Mouse (Mus musculus): ENCODE measurements around the gene Wdfy1.

Gene Wdfy1

DNA sequence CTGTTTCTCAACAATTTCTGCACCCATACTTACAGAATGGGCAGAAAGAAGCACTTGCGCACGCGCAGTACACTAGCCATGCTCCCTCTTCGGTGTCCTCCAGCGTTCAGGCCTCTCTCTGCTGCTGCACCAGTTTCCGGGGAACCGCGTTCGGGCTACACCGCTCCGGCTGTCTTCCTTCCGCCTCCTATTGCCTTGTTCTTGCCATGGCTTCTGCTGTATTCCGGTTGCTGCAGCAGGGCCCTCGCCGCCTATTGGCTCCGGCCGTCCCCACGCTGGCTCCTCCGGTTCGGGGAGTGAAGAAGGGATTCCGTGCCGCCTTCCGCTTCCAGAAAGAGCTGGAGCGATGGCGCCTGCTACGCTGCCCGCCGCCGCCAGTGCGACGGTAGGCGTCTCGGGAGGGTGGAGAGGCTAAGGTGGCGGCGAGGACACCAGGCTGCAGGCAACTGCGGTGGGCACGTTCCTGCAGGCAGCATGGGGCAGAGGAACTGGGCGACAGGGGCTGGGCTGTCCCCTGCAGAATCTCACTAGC, at the start of gene Wdfy1, which contains the start of gene Mrpl44:
TSS of gene Wdfy1 (minus strand) at position 217 of the 532 bp plus-strand sequence.
TSS of gene Mrpl44 (plus strand) at position 92 of the 532 bp plus-strand sequence.
- peak; percentile 97 for DNase-seq (ENCODE audit: low read depth, low spot score)

DNA sequence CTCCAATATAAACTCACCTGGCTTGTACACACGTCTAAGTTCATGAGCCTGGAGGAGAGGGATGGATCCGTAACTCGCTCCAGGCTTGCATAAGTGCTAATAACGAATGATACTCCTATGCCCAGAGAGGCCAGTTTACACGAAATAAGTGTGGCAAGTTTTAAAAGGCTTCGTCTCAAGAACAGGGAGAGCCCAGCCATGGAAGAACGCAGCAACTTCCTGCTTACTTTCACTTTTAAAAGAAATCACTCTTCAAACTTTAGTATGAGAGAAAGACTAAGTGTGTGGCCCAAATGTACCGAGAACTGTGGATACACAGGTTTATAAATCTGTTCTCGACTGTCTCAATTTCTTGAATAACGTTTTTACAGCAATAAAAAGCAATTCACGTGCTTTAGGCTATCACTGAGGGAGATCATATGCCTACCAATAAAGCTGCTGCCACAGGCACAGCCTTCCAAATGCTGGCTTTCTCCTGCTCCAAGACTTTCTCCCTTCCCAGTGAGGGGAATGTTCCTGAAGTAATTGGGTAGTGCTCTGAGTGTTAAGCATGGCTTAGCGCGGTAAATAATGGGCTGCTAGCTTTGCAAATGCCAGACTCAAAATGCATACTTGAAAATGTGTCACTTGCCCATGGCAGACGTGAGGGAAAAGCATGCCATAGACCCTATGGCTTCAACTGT, 48.1 kb upstream of the Wdfy1 start:
- peak; percentile 5 for DNase-seq (ENCODE audit: low read depth, low spot score)

DNA sequence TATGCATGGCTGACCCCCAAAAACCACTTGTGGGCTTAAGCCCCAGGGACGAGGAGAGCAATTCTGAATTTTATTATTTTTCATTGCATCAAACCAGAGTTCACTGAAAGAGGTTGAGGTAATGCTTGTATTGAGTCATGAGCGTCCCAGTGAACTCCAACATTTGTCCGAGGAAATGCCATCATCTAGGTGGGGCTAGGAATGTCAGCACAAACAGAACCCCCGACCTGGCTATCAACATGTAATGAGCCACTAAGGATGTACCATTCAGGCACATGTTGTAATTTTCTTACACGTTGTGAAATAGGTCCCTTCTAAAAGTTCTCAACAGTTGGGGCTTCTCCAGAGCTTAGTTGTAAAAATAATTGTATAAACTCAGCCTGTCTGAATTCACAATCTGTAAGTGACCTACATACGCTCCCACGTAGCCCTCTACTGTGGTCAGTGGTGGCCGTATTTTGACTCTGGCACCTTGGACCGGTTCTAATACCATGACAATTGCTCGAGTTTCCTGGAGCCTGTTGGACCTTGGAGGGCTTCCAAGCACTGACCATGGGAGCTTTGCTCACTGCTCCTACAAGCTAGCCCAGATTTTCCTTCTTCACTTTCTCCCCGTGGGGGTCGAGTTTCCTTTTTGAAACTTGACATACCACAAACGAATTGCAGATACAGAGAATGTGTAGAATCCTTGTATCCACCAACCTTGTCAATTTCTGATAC, 47.0 kb upstream of the Wdfy1 start:
- DNase-seq (ENCODE audit: low read depth, low spot score), result peak; percentile 15

GRCm38 (mm10) chr1:79819296-79819879, 43.4 kb upstream of the Wdfy1 start:
- no peak for DNase-seq (ENCODE audit: low read depth, low spot score)

DNA sequence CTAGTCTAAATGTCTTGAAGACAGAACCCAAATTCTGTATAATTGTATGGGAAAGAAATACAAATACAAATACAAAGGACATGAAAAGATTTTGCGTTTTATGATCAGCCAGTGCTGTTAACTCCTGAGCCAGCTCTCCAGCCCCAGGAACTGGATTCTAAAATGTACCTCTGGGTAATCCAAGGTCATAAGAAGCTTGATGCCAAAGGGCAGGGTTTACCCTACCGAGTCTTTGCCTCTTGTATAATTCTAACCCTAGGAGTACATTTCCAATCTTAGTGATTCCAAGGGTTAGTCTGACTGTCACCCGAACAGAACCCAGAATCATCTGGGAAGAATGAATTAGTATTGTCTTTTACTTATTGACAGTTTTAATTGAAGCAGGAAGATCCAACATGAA, 39.5 kb upstream of the Wdfy1 start:
- no peak for DNase-seq (ENCODE audit: low read depth, low spot score)

GRCm38 (mm10) chr1:79809447-79809846, 33.5 kb upstream of the Wdfy1 start:
- DNase-seq (ENCODE audit: low read depth, low spot score), result no peak

GRCm38 (mm10) chr1:79806865-79807264, 30.9 kb upstream of the Wdfy1 start:
- no peak for DNase-seq (ENCODE audit: low read depth, low spot score)

DNA sequence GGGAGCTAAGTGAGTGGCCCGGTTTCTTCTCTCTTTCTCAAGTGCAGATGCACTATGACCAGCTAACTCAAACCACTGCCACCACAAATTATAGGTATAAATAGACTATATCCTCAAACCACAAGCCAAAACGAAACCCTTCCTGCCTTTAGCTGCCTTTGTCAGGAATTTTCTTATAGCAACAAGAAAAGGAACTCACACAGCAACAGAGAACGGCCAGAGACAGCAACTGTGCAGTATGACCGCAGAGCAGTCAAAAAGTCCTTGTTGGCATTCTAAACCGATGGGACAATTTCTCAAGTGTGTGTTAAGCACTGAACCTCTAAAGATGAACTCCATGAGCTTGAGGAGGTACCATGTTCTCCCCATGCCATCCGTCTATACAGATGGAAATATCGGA, 27.7 kb upstream of the Wdfy1 start:
- no peak for DNase-seq (ENCODE audit: low read depth, low spot score)

GRCm38 (mm10) chr1:79802858-79803427, 27.0 kb upstream of the Wdfy1 start:
- no peak for DNase-seq (ENCODE audit: low read depth, low spot score)

- DNase-seq (ENCODE audit: low read depth, low spot score), result no peak
These were observed 21.1 kb upstream of the Wdfy1 start for GRCm38 (mm10) chr1:79797084-79797483.

DNA sequence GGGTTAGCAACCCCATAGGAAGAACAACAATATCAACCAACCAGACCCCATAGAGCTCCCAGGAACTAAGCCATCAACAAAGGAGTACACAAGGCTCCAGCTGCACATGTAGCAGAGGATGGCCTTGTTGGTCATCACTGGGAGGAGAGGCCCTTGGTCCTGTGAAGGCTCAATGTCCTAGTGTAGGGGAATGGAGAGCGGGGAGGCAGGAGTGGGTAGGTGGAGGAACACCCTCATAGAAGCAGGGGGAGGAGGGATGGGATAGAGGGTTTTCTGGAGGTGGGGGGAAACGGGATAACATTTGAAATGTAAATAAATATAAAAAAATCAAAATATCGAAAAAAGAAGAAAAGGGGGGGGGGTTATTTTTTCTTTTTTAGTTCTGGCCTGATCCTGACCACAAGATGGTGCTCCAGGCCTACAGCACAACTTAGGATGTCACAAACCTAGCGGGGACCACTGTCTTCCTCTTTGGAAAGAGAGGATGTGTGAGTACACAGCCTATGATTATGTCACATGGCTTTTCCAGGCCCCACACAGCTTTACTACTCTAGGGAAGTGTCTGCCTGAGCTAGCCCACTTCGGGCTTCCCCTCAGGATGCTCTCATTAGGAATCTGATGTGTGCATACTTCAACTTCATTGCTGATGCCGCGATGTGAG, 10.5 kb upstream of the Wdfy1 start:
- peak; percentile 25 for DNase-seq (ENCODE audit: low read depth, low spot score)

DNA sequence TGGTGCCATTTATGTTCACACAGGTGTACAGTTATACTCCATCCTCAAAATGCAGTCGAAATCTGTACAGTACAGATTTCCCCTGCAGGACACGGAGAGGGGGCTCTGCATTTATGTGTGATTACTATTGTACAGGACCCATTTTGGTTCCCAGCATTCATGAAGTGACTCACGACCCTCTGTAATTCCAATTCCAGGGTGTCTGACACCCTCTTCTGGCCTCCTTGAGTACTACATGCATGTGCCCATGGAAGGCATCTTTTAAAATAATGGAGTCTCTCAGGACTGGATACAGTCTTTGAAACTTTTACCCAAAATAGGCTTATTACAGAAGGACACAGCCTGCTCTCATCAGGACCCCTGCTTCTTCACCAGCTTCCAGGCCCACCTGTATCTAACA, 6.5 kb upstream of the Wdfy1 start:
- DNase-seq (ENCODE audit: low read depth, low spot score), result peak; percentile 51

GRCm38 (mm10) chr1:79778011-79778410, 2.1 kb upstream of the Wdfy1 start:
- DNase-seq (ENCODE audit: low read depth, low spot score), result no peak

DNA sequence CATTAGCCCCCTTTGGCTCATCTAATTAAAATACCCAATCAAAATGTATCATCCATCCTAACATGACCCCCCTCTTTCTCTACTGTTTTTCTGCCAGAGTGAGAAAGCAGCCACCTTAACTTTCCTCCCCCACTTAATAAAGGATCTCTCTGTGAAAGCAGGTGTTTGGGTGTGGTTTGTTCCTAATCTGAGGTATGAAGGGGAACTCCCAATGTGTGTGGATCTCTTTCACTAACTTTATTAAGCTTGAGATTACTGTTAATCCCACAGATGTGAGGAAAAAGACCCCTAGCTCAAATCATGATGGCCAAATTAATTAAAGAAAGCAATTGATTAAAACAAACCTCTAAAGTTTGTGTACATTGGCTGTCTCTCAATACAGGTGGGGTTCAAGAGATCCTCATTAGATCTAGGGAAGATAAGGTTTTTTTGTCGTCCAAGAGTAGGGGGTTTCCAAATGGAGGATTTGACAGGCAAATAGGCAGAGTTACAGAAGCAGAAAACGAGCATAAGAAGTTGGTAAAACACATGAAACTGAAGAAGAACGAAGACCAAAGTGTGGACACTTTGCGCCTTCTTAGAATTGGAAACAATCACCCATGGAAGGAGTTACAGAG, 1.7 kb downstream of the Wdfy1 start:
- no peak for DNase-seq (ENCODE audit: low read depth, low spot score)

GRCm38 (mm10) chr1:79768231-79768630, 7.7 kb downstream of the Wdfy1 start:
- DNase-seq (ENCODE audit: low read depth, low spot score), result no peak

- DNase-seq (ENCODE audit: low read depth, low spot score), result no peak
These were observed 11.5 kb downstream of the Wdfy1 start for GRCm38 (mm10) chr1:79764483-79764882.

DNA sequence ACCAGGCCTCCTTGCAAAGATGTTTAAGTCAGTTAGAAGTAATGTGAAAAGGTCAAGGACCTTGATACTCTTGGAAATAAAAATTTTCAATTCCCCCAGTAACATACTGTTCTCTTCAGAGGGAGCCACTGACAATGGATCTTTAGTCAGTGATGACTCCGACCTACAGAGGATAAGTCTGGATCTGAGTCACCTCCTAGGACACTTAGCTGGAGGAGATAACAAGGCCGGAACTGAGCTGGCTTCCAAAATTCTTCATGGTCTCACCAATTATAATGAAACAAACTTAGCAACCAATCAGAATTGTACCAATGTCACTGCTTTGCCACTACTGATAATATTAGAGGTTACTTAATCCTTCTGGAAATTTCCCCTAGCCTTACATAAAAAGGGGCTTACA, 11.9 kb downstream of the Wdfy1 start:
- no peak for DNase-seq (ENCODE audit: low read depth, low spot score)

DNA sequence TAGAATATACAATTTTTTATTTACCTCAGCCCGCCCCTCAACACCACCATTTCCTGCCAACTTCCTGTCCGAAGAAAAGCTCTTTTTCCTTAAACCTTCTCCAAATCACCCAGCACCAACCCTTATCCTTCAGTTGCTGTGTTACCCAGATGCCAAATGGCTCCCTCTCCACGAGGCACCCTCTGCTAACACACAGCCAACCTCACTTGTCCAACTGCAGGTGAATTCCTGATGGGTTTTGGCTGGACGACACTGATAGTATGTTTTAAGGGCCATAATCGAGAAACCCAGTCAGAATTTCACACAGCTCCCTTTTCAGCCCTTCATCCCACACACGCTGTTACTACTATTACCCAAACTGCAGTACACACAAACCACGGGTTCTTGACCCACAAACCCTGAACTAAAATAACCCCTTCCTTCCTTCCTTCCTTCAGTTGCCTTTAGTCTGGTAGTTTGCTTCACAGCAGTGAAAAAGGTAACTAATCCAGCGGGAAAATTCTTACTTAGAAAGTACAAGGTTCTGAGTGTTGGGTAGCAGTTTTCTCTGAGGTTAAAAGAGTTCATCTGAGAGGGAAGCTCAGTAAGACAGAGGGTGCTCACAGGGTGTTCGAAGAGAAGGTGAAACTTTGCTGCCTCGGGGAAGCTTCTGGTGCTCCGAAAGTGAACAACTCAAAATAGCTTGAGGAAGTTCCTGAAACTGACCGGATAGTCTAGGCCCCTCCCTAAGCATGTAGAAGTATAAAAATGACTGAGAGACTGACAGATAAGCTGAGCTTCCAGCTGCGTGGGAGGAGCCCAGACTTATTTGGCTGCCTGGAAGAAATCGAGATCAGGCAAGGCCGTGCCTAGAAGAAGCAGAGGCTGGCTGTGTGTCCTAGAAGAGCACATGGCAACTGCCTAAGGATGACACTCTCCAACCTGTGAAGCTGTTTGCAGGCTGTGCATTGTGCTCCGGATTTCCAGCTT, 13.4 kb downstream of the Wdfy1 start:
- no peak for DNase-seq (ENCODE audit: low read depth, low spot score)

DNA sequence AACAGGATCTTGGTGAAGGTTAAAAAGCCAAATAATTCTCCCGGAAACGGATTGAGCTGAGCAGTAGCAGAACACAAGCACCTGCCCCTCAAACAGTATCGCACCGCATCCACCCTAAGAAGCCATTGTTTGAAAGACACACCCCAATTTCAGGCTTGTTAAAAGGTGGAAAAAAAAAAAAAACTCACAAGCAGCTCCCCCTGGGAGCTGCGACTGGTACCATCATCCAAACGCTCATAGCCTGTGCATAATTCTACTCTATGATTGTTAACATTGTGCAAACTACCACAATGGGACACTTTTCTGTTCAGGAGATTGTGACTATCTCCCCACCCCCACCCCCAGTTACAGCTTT, 14.0 kb downstream of the Wdfy1 start:
- no peak for DNase-seq (ENCODE audit: low read depth, low spot score)
